Mouse (Mus musculus) embryonic facial prominence, embryonic 14.5 days (tissue): Measurements from ENCODE around the gene Aldh18a1. TPM values are rescaled to one million over a fixed set of nuclear protein-coding genes. Genes with fewer than 3 reads are reported as not detected.
A peak's percentile ranks its signal among the peaks of the same experiment; 100 is the strongest.
"Not testable (repeated sequence)": the region's sequence is repeated elsewhere in the genome, so short reads cannot be mapped to it uniquely, and the experiment has no call there.

Experiments
- ATAC-seq: fragments of 200-750 bp; cut with Nextera tagmentation; 2 replicates; pipeline ENCODE4 v1.8.0; 2017; ENCODE audit warnings: low read depth, moderate number of reproducible peaks, moderate TSS enrichment
- DNase-seq: peaks from one replicate; pipeline ENCODE4 v3.0.0-alpha.2; 2015; ENCODE audit warnings: low spot score
- H3K27ac ChIP-seq: fragments of 300-500 bp; sonication (generic); replicated peaks from 2 replicates; pipeline ENCODE4 v1.5.1; 2014; ENCODE audit warnings: low read depth, mild to moderate bottlenecking, low read length, moderate library complexity
- H3K27me3 ChIP-seq: fragments of 300-500 bp; sonication (generic); replicated peaks from 2 replicates; pipeline ENCODE4 v1.6.1; 2014; ENCODE audit warnings: low read length; ENCODE audit not compliant: control insufficient read depth, insufficient read depth
- H3K36me3 ChIP-seq: fragments of 300-500 bp; sonication (generic); 2 replicates; pipeline ENCODE4 v1.6.1; 2014; ENCODE audit warnings: low read length, mixed read lengths; ENCODE audit not compliant: control insufficient read depth, insufficient read depth
- H3K4me1 ChIP-seq: fragments of 300-500 bp; sonication (generic); 2 replicates; pipeline ENCODE4 v1.6.1; 2014; ENCODE audit warnings: antibody characterized with exemption, low read length; ENCODE audit not compliant: control insufficient read depth, insufficient read depth
- H3K4me2 ChIP-seq: fragments of 300-500 bp; sonication (generic); 2 replicates; pipeline ENCODE4 v1.6.1; 2014; ENCODE audit warnings: low read depth, mild to moderate bottlenecking, low read length, moderate library complexity, mixed read lengths
- H3K4me3 ChIP-seq: fragments of 300-500 bp; sonication (generic); 2 replicates; pipeline ENCODE4 v1.5.1; 2014; ENCODE audit warnings: low read depth, mild to moderate bottlenecking, low read length
- H3K9ac ChIP-seq: fragments of 300-500 bp; sonication (generic); 2 replicates; pipeline ENCODE4 v1.6.1; 2014; ENCODE audit warnings: low read depth, mild to moderate bottlenecking, low read length, moderate library complexity, mixed read lengths
- H3K9me3 ChIP-seq: fragments of 300-500 bp; sonication (generic); 2 replicates; pipeline ENCODE4 v1.6.1; 2016; ENCODE audit warnings: low read length; ENCODE audit not compliant: control insufficient read depth
- WGBS: fragments of 180-500 bp; shearing (Covaris S2); extraction: QIAGEN DNeasy Blood & Tissue Kit; methylation state at CpG from one replicate; pipeline ENCODE4 v1.1.7; 2014; 5-methylcytosine and 5-hydroxymethylcytosine counted together
- polyA plus RNA-seq: library from polyadenylated mRNA; unstranded; fragments of >200 nt; fragmentation: Nextera tagmentation; extraction: Ambion mirVana; gene quantifications from 2 replicates; pipeline ENCODE4 v1.2.1, GENCODE M21; 2014

Aldh18a1 gene
- polyA plus RNA-seq, 1 experiment from 2014 or later: 62.5 TPM

DNA sequence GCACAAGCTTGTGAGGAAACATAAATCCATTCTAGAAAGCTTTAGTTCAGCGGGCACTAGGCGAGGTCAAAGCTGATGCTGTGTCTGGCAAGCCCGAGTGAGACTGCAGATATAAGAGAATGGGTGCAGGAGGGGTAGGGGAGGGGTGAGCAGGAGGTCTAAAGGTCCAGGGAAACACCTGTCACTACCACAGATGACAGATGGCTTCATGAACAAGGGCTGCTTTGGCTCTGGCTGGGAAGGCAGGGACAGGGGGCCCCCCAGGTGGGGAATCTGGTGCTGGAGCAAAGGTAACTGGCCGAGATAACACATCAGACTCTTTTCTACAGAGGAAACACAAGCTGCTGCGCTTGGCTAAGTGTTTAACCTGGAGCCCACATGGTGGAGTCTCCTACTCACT, 12.8 kb downstream of the Aldh18a1 start:
- DNase-seq: no peak
- Histone ChIP-seq H3K9ac (no peak overlapping the region), H3K36me3 (peaks cover 98% of the 10 kb centered on the region), H3K4me2 (no peak overlapping the region), H3K4me1 (no peaks in the 10 kb centered on the region), H3K9me3 (peaks cover 6% of the 10 kb centered on the region), H3K27ac (no peak overlapping the region), H3K4me3 (no peak overlapping the region), H3K27me3 (no peaks in the 10 kb centered on the region)
- 80% methylated on average over 5 of the region's 5 CpGs for WGBS
- no peak for ATAC-seq

DNA sequence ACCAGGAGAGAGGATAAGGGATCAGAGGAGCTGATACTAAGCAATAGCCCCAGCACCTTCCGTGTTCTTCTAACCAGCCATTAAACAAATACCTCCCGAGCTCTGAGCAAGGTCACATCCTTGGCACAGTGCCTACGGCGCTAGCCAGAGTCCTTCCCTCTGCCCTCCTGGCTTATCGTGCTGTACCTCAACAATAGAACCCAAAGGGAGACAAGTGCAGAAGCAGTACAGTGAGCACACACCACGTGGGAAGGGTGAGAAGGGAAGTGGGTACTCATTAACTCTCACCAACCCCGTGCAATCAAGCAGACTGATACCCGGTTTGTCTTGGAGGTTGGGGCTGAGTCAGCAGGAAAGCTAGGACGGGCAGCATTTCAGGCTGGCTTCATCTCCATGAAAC, 17.5 kb downstream of the Aldh18a1 start:
- H3K9ac ChIP-seq: no peak overlapping the region
- no peak overlapping the region for H3K27ac ChIP-seq
- peaks cover 18% of the 10 kb centered on the region for H3K9me3 ChIP-seq
- DNase-seq (no peak), ATAC-seq (no peak)
- no peaks in the 10 kb centered on the region for H3K27me3 ChIP-seq
- H3K4me2 ChIP-seq: no peak overlapping the region
- 95% methylated on average over 9 of the region's 9 CpGs for WGBS
- no peaks in the 10 kb centered on the region for H3K4me1 ChIP-seq
- peaks cover 100% of the 10 kb centered on the region for H3K36me3 ChIP-seq
- H3K4me3 ChIP-seq: no peak overlapping the region

DNA sequence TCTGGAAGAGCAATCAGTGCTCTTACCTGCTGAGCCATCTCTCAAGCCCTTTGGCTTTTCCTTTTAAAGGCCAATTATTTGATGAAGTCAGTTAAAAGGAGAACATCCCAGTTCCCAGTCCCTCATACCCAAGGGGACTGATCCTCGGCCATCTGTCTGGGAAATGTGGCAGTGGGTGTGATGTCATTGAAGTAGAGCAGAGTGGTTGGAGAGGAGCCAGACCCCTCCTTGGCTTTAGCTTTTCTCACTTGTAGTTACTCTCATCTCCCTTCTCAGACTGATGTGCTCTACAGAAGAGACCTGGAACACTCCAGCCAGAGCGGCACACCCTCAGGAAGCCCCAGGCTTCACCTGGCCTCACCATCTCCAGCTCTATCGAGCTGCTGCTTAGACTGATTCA, 20.6 kb downstream of the Aldh18a1 start:
- Histone ChIP-seq H3K27ac (no peak overlapping the region), H3K9me3 (peaks cover 18% of the 10 kb centered on the region), H3K36me3 (peaks cover 98% of the 10 kb centered on the region), H3K27me3 (no peaks in the 10 kb centered on the region), H3K9ac (no peak overlapping the region), H3K4me3 (no peak overlapping the region), H3K4me1 (no peaks in the 10 kb centered on the region), H3K4me2 (no peak overlapping the region)
- no peak for ATAC-seq
- no peak for DNase-seq
- WGBS: 89% methylated on average over 3 of the region's 3 CpGs

DNA sequence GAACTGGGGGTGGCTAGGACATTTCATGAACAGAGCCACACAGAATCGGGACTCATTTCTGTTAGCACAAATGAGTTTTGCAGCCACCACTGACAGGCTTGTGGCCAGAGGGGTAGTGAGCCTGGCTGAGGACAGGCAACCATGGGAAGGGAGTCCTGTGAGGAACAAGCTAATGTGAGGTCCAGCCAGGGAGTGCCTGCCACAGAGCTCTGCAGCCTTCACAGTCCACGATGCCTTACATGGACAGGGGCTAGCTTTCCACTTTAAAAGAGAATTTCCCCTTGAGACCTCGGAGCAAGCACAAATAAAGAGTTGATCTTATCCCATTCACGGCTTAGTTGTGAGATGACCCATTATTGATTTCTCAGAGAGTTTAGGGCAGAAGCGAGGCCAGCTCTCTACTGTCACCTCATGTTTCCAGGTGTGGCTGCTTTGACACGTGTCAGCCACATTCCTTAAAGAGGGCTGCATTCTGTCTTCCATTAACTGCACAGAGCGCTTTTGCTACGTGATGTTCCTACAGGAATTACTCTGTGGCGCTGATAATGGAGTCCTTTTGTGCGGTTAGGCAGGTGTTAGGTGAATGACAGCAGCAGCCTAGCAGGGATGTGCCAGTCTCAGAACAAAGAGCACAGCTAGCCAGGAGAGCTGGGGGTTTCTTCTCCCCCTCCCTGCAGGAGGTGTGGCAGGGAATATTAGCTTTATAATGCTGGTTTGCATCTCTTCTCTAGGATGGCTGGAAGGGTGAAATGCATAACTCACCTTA, 24.2 kb downstream of the Aldh18a1 start:
- no peaks in the 10 kb centered on the region for H3K9me3 ChIP-seq
- DNase-seq (no peak), ATAC-seq (no peak)
- no peaks in the 10 kb centered on the region for H3K4me1 ChIP-seq
- no peaks in the 10 kb centered on the region for H3K27me3 ChIP-seq
- H3K9ac ChIP-seq: no peak overlapping the region
- H3K36me3 ChIP-seq: peaks cover 73% of the 10 kb centered on the region
- no peak overlapping the region for H3K27ac ChIP-seq
- no peak overlapping the region for H3K4me3 ChIP-seq
- 88% methylated on average over 10 of the region's 10 CpGs for WGBS
- no peak overlapping the region for H3K4me2 ChIP-seq

DNA sequence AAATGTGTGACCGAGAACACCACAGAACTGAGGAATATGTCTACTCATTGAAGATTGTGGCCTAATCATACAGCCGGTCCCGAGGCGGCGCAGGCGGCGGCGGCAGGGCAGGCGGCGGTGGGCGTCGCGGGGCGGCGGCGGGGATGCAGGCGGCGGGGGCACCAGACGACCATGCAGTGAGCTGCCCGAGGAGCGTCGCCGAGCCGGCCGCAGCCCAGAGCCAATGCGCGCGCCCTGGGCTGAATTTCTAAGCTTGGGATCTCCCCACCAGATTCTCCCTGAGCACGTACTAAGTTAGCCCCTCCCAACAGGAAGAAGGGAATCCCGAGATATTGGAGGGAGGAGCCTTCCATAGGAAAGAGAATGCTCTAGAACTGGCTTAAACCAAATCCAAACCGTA, 26.7 kb downstream of the Aldh18a1 start:
- 65% methylated on average over 12 of the region's 31 CpGs for WGBS
- H3K36me3 ChIP-seq: peaks cover 66% of the 10 kb centered on the region
- H3K9ac ChIP-seq, H3K27ac ChIP-seq, H3K27me3 ChIP-seq, H3K4me2 ChIP-seq, ATAC-seq, H3K9me3 ChIP-seq, H3K4me3 ChIP-seq, H3K4me1 ChIP-seq, DNase-seq: not testable (repeated sequence)

DNA sequence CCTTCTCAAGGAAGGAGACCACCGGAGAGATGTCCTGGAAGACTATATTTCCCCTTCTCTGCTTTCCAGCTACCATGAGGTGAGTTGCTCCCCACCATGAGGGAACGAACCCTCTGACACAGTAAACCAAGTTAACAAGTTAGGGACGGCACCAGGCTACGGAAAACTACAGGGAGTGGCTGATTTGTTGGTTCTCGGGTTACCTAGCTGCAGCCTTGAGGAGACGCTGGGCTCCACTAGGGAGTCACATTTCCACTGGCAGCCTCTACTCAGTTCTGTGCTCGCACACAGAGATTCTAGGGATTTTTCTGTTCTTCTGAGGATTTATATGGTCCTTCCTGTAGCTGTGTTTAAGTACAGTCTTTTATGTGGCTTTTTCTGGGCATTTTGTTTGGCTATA, 32.2 kb downstream of the Aldh18a1 start:
- 61% methylated on average over 7 of the region's 7 CpGs for WGBS
- peaks cover 69% of the 10 kb centered on the region for H3K36me3 ChIP-seq
- DNase-seq: peak; percentile 10

DNA sequence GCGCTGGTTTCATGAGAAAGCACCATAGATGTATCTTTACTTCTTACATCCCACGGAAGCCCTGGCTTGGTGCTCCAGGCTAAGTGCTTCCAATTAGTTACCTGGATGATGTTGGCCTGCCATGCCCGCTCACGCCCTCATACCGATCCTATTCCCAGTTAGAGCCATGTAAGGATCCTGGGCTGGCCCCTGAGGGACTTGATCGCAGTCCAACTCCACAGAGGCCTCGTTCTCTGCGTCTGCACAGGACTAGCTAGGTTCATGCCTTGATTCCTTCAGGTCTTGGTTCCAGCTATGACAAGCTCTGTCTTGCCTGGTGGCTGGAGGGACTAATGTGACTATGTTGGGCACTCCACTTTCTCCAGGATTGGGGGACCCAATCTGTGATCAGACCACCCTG, 33.1 kb downstream of the Aldh18a1 start:
- peaks cover 78% of the 10 kb centered on the region for H3K36me3 ChIP-seq
- 94% methylated on average over 8 of the region's 8 CpGs for WGBS
- H3K27ac ChIP-seq: no peak overlapping the region

More for the DNA sequence above, 32.2 kb downstream of the Aldh18a1 start:
- no peak overlapping the region for H3K4me3 ChIP-seq
- H3K4me1 ChIP-seq: no peaks in the 10 kb centered on the region
- no peak for ATAC-seq
- no peak overlapping the region for H3K4me2 ChIP-seq
- no peak overlapping the region for H3K27ac ChIP-seq
- no peak overlapping the region for H3K9ac ChIP-seq
- H3K27me3 ChIP-seq: no peaks in the 10 kb centered on the region
- H3K9me3 ChIP-seq: no peaks in the 10 kb centered on the region

DNA sequence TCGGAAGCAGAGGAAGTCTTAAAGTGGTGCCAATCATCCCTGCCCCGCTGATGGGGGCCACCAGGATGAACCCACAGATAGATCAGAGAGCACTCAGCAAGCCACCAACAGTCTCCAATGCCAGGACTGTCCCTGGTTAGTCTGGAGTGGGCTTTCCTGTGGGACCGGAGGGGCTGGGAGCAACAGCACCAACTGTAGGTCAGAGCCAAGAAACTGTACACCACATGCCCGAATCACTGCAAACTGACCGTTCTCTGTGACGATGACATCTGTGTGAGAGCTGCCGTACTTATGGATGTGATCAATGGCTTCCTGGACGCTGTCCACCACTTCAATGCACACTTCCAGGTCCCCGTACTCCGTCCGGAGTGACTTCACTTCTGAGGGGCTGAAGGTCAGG, 33.9 kb downstream of the Aldh18a1 start:
- H3K9ac ChIP-seq: no peak overlapping the region
- no peaks in the 10 kb centered on the region for H3K4me1 ChIP-seq
- H3K4me3 ChIP-seq: no peak overlapping the region
- ATAC-seq: no peak
- WGBS: 93% methylated on average over 11 of the region's 11 CpGs
- no peaks in the 10 kb centered on the region for H3K9me3 ChIP-seq
- DNase-seq: no peak
- peaks cover 81% of the 10 kb centered on the region for H3K36me3 ChIP-seq
- no peaks in the 10 kb centered on the region for H3K27me3 ChIP-seq
- no peak overlapping the region for H3K4me2 ChIP-seq
- no peak overlapping the region for H3K27ac ChIP-seq

More for the DNA sequence above, 33.1 kb downstream of the Aldh18a1 start:
- Histone ChIP-seq H3K27me3 (no peaks in the 10 kb centered on the region), H3K9ac (no peak overlapping the region), H3K4me2 (no peak overlapping the region), H3K9me3 (no peaks in the 10 kb centered on the region), H3K4me3 (no peak overlapping the region), H3K4me1 (no peaks in the 10 kb centered on the region)
- ATAC-seq (no peak), DNase-seq (no peak)

DNA sequence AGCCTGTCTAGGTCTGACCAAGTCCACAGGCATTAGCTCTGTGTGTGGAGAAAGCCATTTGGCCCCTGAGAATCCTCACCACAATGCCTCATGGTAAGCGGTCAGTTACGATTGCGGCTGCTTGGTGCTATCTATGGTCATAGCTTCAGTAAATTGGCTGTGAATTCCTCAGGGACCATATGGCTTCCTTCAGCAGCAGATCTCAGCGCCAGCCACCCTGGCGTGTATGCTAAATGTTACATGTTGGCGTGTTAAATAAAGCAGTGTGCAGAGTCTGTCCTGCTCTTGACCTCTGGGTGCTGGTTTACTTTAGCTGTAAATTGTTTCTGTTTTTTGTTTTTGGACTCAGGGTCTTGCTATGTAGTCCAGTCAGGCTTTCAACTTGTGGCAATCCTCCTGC, 34.4 kb downstream of the Aldh18a1 start:
- peaks cover 81% of the 10 kb centered on the region for H3K36me3 ChIP-seq
- H3K4me1 ChIP-seq: no peaks in the 10 kb centered on the region
- no peaks in the 10 kb centered on the region for H3K9me3 ChIP-seq
- no peak overlapping the region for H3K27ac ChIP-seq
- no peak overlapping the region for H3K4me2 ChIP-seq
- DNase-seq: no peak
- H3K27me3 ChIP-seq: no peaks in the 10 kb centered on the region
- ATAC-seq: no peak
- H3K4me3 ChIP-seq: no peak overlapping the region
- 93% methylated on average over 6 of the region's 6 CpGs for WGBS
- H3K9ac ChIP-seq: no peak overlapping the region
